Mouse (Mus musculus) heart, postnatal 0 days (tissue): ENCODE measurements at regions not wholly inside any gene's neighbourhood (a gene's known extent, or its start where the extent isn't known, plus 50 kb on each side); places are given as distances from the start of the nearest gene placed in this dataset.

Source experiments
- CTCF ChIP-seq: IDR thresholded peaks from 2 replicates; pipeline ENCODE4 v1.5.1; 2016; ENCODE audit warnings: antibody characterized with exemption, control low read depth, low read depth
- EP300 ChIP-seq: IDR thresholded peaks from 2 replicates; pipeline ENCODE4 v1.6.1; 2016; ENCODE audit warnings: antibody characterized with exemption, low read depth

- TF ChIP-seq EP300 = no peak
- TF ChIP-seq CTCF = no peak
Observed at GRCm38 (mm10) chr3:16938491-16939001, 932.3 kb upstream of the Gm5150 start.
